Mouse (Mus musculus) bone marrow macrophage, adult 2 months (primary cell): ENCODE measurements at regions not wholly inside any gene's neighbourhood (a gene's known extent, or its start where the extent isn't known, plus 50 kb on each side); places are given as distances from the start of the nearest gene placed in this dataset.

ENCODE experiments used
- CTCF ChIP-seq: IDR thresholded peaks from 2 replicates; pipeline ENCODE4 v1.5.1; 2012; ENCODE audit warnings: low read depth, mild to moderate bottlenecking, low read length, moderate library complexity
- POLR2A ChIP-seq: IDR thresholded peaks from 2 replicates; pipeline ENCODE4 v1.6.1; 2012; ENCODE audit warnings: mild to moderate bottlenecking, low read depth, low read length, borderline replicate concordance

DNA sequence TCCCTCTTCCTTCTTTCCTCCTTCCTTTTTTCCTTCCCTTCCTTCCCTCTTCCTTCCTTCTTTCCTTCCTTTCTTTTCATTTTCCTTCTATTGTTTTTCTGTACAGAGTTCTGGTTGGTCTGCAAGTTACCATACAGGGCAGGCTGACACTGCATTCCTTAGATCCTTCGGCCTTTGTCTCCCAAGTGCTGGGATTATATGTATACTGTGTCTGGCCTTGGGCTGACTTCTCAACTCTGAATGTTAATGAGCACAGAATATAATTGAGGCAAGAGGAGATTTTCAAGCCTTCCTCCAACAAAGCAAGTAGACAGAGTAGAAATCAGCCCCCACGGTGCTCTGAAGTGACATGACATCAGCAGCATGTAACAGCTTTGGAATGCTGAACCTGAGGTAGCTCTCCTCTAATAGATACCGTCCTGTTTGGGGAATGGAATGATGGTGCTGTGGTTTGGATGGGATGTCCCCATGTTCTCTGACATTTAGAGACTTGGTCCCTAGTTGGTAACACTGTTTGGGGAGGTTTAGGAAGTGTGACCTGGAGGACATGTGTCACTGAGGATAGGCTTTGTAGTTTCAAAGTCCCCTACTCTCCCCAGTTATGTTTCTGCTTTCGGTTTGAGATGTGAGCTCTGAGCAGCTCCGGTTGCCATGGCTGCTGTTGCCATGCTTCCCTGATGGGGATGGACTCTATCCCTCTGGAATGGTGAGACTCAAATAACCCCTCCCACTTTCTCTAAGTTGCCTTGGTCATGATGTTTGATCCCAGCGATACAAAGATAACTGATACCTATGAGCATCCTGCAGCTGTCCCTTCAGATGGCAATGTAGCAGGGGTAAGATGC, 178.1 kb downstream of the Dact1 start:
- no peak for TF ChIP-seq CTCF
- TF ChIP-seq POLR2A = no peak
